In the genomic region with DNA sequence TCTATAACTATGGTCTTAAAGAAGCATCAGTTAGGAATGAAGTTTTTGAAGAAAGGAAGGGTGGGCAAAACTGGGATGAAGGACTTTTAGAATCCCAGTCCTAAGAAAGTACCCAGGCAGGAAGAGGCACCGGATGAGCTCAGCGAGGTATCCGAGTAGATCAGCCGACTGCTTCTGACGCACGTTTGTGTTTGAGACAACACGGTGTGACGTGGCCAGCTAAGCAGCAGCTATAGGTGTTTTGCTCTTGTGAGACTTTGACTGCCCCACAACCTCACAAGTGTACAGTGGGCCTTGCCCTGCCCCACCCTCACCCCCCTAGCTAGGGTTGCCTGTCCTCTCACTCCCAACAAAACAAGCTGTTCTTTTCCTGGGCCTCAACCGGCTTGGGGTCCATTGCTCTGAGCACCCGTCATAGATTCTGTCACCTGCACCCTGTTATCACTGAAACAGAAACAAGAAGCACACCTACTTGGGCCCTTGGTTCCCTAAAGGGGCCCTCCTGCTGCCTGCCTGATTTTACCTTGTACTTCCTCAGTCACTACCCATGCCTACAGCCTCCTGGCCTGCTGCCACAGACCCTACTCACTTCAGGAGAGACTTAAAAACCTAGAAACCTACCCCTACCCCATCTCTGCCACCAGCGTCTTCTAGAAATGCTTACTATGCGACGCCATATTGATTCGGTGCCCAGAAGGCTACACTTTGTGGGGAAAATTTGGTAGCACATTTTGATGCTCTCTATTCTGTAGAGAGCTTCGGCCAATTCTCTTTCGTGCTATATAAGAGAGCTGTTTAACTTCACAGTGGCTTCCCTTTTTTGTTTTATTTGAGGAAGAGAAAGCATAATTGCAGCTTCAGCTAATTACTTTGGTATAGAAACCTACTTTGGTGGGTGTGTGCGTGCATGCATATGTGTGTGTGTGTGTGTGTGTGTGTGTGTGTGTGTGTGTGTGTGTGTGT, we compare ENCODE assay signal across 9 mouse cellular contexts. TPM values are rescaled to one million over a fixed set of nuclear protein-coding genes. Genes with fewer than 3 reads are reported as not detected.
DNase-seq lines count a peak whose midpoint lies in the region; ATAC-seq and TF ChIP-seq lines count a peak whose summit lies in the region.
"Had no signal": no experiment of that assay in that cellular context is flagged by ENCODE, and none has a peak within 500 bp of the region (broad histone marks: within the 10 kb centered on the region; RNA-seq: fewer than 3 reads in every experiment).

No protein-coding gene starts in this region.

- H3K4me1 ChIP-seq in kidney, postnatal 0 days (replicated peaks; ENCODE audit: insufficient read depth, low read length): peaks cover 20% of the 10 kb centered on the region
- peaks cover 27% of the 10 kb centered on the region for H3K4me1 ChIP-seq in embryonic facial prominence, embryonic 10.5 days
- H3K4me1 ChIP-seq in intestine, postnatal 0 days (replicated peaks; ENCODE audit: control insufficient read depth, insufficient read depth, low read length): peaks cover 16% of the 10 kb centered on the region; the same call in 1 of the 2 replicates

- H3K27ac ChIP-seq in kidney, postnatal 0 days: peak overlapping the region; percentile 92
- peak overlapping the region; percentile 82 for H3K27ac ChIP-seq in embryonic facial prominence, embryonic 10.5 days (replicated peaks)
- peak overlapping the region; percentile 62 for H3K27ac ChIP-seq in intestine, postnatal 0 days (ENCODE audit: low read depth, low read length)

- no peak overlapping the region for H3K9ac ChIP-seq in kidney, postnatal 0 days (ENCODE audit: low read depth, low read length)
- H3K9ac ChIP-seq in intestine, postnatal 0 days (ENCODE audit: low read depth, low read length): no peak overlapping the region

- H3K4me2 ChIP-seq in kidney, postnatal 0 days (ENCODE audit: low read length): no peak overlapping the region
- no peak overlapping the region for H3K4me2 ChIP-seq in intestine, postnatal 0 days (replicated peaks; ENCODE audit: low read depth)

- no peak for ATAC-seq in kidney, postnatal 0 days (replicated peaks; ENCODE audit: low FRiP score, low read depth)
- peak; percentile 44; the same call in 1 of the 2 replicates for ATAC-seq in intestine, postnatal 0 days

- no peaks in the 10 kb centered on the region for H3K9me3 ChIP-seq in kidney, postnatal 0 days (replicated peaks; ENCODE audit: low read length)
- no peaks in the 10 kb centered on the region for H3K9me3 ChIP-seq in embryonic facial prominence, embryonic 10.5 days
- H3K9me3 ChIP-seq in intestine, postnatal 0 days (ENCODE audit: control insufficient read depth): no peaks in the 10 kb centered on the region
- H3K9me3 ChIP-seq: midbrain, embryonic 10.5 days had no signal

- TF ChIP-seq CTCF in kidney, postnatal 0 days (IDR thresholded peaks at IDR 0.05; ENCODE audit: low read depth): no peak
- TF ChIP-seq CTCF in intestine, postnatal 0 days (IDR thresholded peaks at IDR 0.05; ENCODE audit: low read depth): no peak

- no peaks in the 10 kb centered on the region for H3K27me3 ChIP-seq in kidney, postnatal 0 days (ENCODE audit: insufficient read depth, low read length)
- no peaks in the 10 kb centered on the region for H3K27me3 ChIP-seq in embryonic facial prominence, embryonic 10.5 days (replicated peaks; ENCODE audit: low read depth, poor library complexity, severe bottlenecking)
- H3K27me3 ChIP-seq in intestine, postnatal 0 days (replicated peaks; ENCODE audit: control insufficient read depth, insufficient read depth, low read length): no peaks in the 10 kb centered on the region

- no peak overlapping the region for H3K4me3 ChIP-seq in kidney, postnatal 0 days (replicated peaks; ENCODE audit: low read depth, low read length)
- no peak overlapping the region for H3K4me3 ChIP-seq in embryonic facial prominence, embryonic 10.5 days
- H3K4me3 ChIP-seq in intestine, postnatal 0 days (ENCODE audit: low read depth, low read length): no peak overlapping the region
- H3K4me3 ChIP-seq: midbrain, embryonic 10.5 days had no signal

- DNase-seq in kidney, postnatal 0 days (ENCODE audit: low spot score): no peak
- no peak for DNase-seq in kidney, adult 9 months
- no peak for DNase-seq in embryonic facial prominence, embryonic 10.5 days (ENCODE audit: low spot score)
- peak; percentile 42 for DNase-seq in spleen, adult 18-20 months
- no peak for DNase-seq in c-Kit-positive CD71-positive TER-119-positive erythroid progenitor cells, embryonic 14.5 days (ENCODE audit: low spot score)
- no peak for DNase-seq in right cerebral cortex, adult 18-20 months
- DNase-seq: adrenal gland, postnatal 25 days had no signal

- H3K36me3 ChIP-seq in kidney, postnatal 0 days (ENCODE audit: insufficient read depth, low read length): 0 out of 2 replicates have a peak, but pooled peaks cover 6% of the 10 kb centered on the region
- peaks cover 22% of the 10 kb centered on the region for H3K36me3 ChIP-seq in embryonic facial prominence, embryonic 10.5 days (replicated peaks)
- H3K36me3 ChIP-seq in intestine, postnatal 0 days (ENCODE audit: control insufficient read depth, insufficient read depth): peaks cover 8% of the 10 kb centered on the region; the same call in 1 of the 2 replicates

- 85% methylated on average over 17 of the region's 17 CpGs for WGBS in kidney, postnatal 0 days
- 93% methylated on average over 17 of the region's 17 CpGs for WGBS in embryonic facial prominence, embryonic 10.5 days
- WGBS in intestine, postnatal 0 days: 72% methylated on average over 17 of the region's 17 CpGs

RNA-seq across cellular contexts. Expression of a gene that starts 39.5 kb away (rescaled TPM):
- 2.3 and 2.9 TPM in 2 replicates for polyA plus RNA-seq in kidney, postnatal 0 days (2015; fragmentation: Nextera tagmentation; extraction: Ambion mirVana)
- polyA plus RNA-seq in embryonic facial prominence, embryonic 10.5 days (2016; fragmentation: Nextera tagmentation; extraction: Ambion mirVana): 1.2 and 1.4 TPM in 2 replicates
- 1.0 and 1.4 TPM in 2 replicates for polyA plus RNA-seq in intestine, postnatal 0 days (2015; fragmentation: Nextera tagmentation; extraction: Ambion mirVana)

Comparison
In these comparisons a context has a peak if more than half of its experiments do, and no peak if none do; other contexts are left out.
1. DNase-seq: peak in spleen, adult 18-20 months (2 of 2); none in kidney, postnatal 0 days (single experiment), kidney, adult 9 months (single experiment), embryonic facial prominence, embryonic 10.5 days (single experiment), c-Kit-positive CD71-positive TER-119-positive erythroid progenitor cells, embryonic 14.5 days (single experiment) and right cerebral cortex, adult 18-20 months (single experiment).
2. Peak in every context shown above with its lines, with median percentiles within 50 percentile points of each other: H3K27ac ChIP-seq.